Mouse (Mus musculus) thymus, adult 2 months (tissue): ENCODE measurements around the gene Tmem273.

Experiments used
- CTCF ChIP-seq: fragments of 200-500 bp; IDR thresholded peaks from 2 replicates; pipeline ENCODE4 v1.5.1; 2012; ENCODE audit warnings: mild to moderate bottlenecking, control low read depth, low read length, moderate library complexity, borderline replicate concordance; ENCODE audit not compliant: control insufficient read depth, poor library complexity, insufficient read depth; ENCODE audit errors: extremely low read depth
- POLR2A ChIP-seq: fragments of 200-500 bp; IDR thresholded peaks from 2 replicates; pipeline ENCODE4 v1.6.1; 2012; ENCODE audit warnings: mild to moderate bottlenecking, low read length, control low read depth, moderate library complexity; ENCODE audit not compliant: control insufficient read depth, poor library complexity, insufficient read depth; ENCODE audit errors: extremely low read depth

- TF ChIP-seq CTCF (no peak), POLR2A (no peak)
These were observed 56.3 kb downstream of the Tmem273 start for GRCm38 (mm10) chr14:32842052-32842451.
